Mouse (Mus musculus): ENCODE results near the gene Tpm1. TPM values are rescaled to one million over a fixed set of nuclear protein-coding genes. Genes with fewer than 3 reads are reported as not detected.

The Tpm1 gene
- polyA plus RNA-seq, 1 experiment from 2014 or later: 695 TPM

DNA sequence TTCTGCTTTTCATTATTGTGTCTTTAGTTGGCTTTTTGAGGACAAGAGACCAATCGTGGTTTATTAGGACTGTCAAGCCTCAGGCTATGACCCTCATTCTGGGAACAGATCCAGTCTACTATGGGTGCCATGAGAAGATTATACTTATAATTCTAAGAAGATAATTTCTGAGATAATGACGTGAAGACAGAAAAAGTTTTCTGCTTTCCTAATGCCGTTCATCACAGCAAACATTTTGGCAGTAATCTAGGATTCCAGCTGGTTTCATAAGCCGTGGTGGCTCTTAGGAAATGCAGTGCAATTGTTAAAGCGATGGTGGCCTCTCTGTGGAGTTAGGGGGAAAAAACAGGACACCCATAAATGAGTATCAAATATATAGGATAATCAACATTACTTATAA, 40.0 kb upstream of the Tpm1 start:
- H3K36me3 ChIP-seq (ENCODE audit: insufficient read depth, low read length): no peaks in the 10 kb centered on the region
- 57% methylated on average over 5 of the region's 5 CpGs for WGBS
- H3K4me1 ChIP-seq (ENCODE audit: insufficient read depth, low read depth, low read length): no peaks in the 10 kb centered on the region
- TF ChIP-seq CTCF (IDR thresholded peaks at IDR 0.05) (no peak), EP300 (IDR thresholded peaks at IDR 0.05) (peak; percentile 78)
- H3K27ac ChIP-seq (ENCODE audit: low read length): no peak overlapping the region
- H3K9me3 ChIP-seq (ENCODE audit: low read length): no peaks in the 10 kb centered on the region
- ATAC-seq: peak; percentile 64
- no peak overlapping the region for H3K9ac ChIP-seq (replicated peaks; ENCODE audit: low read depth)
- DNase-seq (ENCODE audit: low spot score): peak; percentile 86
- no peak overlapping the region for H3K4me3 ChIP-seq (ENCODE audit: low read depth, low read length)
- no peak overlapping the region for H3K4me2 ChIP-seq (replicated peaks; ENCODE audit: low read depth, low read length)
- no peaks in the 10 kb centered on the region for H3K27me3 ChIP-seq (replicated peaks; ENCODE audit: insufficient read depth, low read length)

DNA sequence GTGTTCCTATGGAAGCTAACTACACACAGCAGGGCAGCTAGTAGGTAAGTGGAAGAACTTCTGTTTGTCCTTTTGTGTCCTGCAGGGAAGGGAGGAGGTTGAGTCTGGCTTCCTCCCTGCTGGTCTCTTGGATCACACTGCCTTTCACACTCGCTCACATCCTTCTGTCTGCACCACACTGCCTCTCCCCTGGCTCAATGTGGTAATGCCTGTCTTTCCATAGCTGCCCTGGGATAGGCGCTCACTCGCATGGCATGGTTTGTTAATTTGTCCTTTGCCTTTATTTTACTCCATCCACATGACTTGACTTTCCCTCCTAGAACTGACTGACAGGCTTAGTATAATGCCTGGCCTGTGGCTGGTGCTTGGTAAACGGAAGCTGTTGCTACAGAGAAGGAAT, 34.6 kb upstream of the Tpm1 start:
- no peaks in the 10 kb centered on the region for H3K36me3 ChIP-seq (ENCODE audit: insufficient read depth, low read length)
- no peaks in the 10 kb centered on the region for H3K9me3 ChIP-seq (ENCODE audit: low read length)
- H3K9ac ChIP-seq (replicated peaks; ENCODE audit: low read depth): no peak overlapping the region
- WGBS: 50% methylated on average over 4 of the region's 4 CpGs
- H3K27ac ChIP-seq (ENCODE audit: low read length): no peak overlapping the region
- H3K4me1 ChIP-seq (ENCODE audit: insufficient read depth, low read depth, low read length): no peaks in the 10 kb centered on the region
- H3K4me2 ChIP-seq (replicated peaks; ENCODE audit: low read depth, low read length): no peak overlapping the region
- H3K27me3 ChIP-seq (replicated peaks; ENCODE audit: insufficient read depth, low read length): no peaks in the 10 kb centered on the region
- no peak overlapping the region for H3K4me3 ChIP-seq (ENCODE audit: low read depth, low read length)
- no peak for DNase-seq (ENCODE audit: low spot score)
- ATAC-seq: no peak
- TF ChIP-seq EP300 (IDR thresholded peaks at IDR 0.05): no peak

DNA sequence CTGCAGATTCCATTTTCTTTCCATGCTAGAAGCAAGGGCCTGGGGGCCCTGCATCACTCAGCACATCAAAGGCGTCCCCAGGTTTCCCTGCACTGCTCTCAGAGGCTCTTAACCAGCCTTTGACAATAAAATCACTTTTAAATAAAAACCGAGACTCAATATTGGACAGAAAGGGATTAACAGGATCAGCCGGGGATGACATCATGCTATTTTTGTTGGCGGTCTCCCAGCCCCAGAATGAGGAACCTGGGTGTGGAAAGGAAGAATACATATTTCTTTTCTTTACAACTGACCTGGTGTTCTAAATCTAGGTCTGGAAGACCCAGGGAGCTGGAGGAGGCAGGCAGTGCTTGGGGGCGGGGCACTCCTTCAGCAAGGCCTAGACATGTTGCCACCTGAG, 32.5 kb upstream of the Tpm1 start:
- no peak for TF ChIP-seq CTCF (IDR thresholded peaks at IDR 0.05)
- TF ChIP-seq EP300 (IDR thresholded peaks at IDR 0.05): no peak
- Histone ChIP-seq H3K9ac (replicated peaks; ENCODE audit: low read depth) (no peak overlapping the region), H3K27ac (ENCODE audit: low read length) (no peak overlapping the region), H3K36me3 (ENCODE audit: insufficient read depth, low read length) (no peaks in the 10 kb centered on the region), H3K27me3 (replicated peaks; ENCODE audit: insufficient read depth, low read length) (no peaks in the 10 kb centered on the region), H3K4me2 (replicated peaks; ENCODE audit: low read depth, low read length) (no peak overlapping the region), H3K4me1 (ENCODE audit: insufficient read depth, low read depth, low read length) (no peaks in the 10 kb centered on the region; the same call in 1 of the 2 replicates), H3K4me3 (ENCODE audit: low read depth, low read length) (no peak overlapping the region), H3K9me3 (ENCODE audit: low read length) (no peaks in the 10 kb centered on the region)
- DNase-seq (ENCODE audit: low spot score): no peak
- no peak for ATAC-seq
- WGBS: 61% methylated on average over 5 of the region's 5 CpGs

DNA sequence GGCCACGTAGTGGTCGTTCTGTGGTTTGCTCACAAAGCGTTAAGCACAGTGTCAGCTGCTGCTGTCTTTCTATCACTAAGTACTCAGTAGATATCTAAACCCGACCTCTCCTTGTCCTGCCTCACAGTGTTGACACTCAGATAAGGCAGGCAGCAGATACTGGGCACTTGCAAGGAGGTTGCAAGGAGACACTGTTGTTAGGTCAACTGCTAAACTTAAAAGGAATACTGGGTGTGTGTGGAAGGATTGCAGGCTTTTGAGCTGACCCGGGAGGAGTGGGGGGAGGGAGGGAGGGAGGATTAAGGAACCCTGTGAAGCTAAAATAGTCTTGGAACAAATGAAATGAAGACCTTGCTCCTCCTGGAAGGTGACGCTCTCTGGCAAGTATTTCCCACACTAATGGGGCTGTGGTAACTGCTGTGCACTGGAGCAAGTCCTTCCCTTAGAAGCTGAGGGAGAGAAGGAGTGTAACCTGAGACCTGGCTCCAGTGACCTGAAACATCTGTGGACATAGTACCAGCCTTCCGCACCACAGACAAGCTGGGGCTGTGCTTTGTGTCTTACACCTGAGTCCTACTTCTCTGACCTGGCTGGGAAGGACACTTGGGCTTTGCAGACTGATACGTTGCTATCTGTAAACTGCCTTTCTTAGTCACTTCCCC, 28.6 kb upstream of the Tpm1 start:
- TF ChIP-seq EP300 (IDR thresholded peaks at IDR 0.05) (no peak), CTCF (IDR thresholded peaks at IDR 0.05) (peak; percentile 8; the same call in 1 of the 2 replicates)
- no peak overlapping the region for H3K9ac ChIP-seq (replicated peaks; ENCODE audit: low read depth)
- peak; percentile 33 for ATAC-seq
- no peak overlapping the region for H3K4me3 ChIP-seq (ENCODE audit: low read depth, low read length)
- 13% methylated on average over 8 of the region's 8 CpGs for WGBS
- H3K9me3 ChIP-seq (ENCODE audit: low read length): no peaks in the 10 kb centered on the region
- no peaks in the 10 kb centered on the region for H3K27me3 ChIP-seq (replicated peaks; ENCODE audit: insufficient read depth, low read length)
- DNase-seq (ENCODE audit: low spot score): peak; percentile 18
- H3K4me2 ChIP-seq (replicated peaks; ENCODE audit: low read depth, low read length): no peak overlapping the region
- no peaks in the 10 kb centered on the region; the same call in 1 of the 2 replicates for H3K4me1 ChIP-seq (ENCODE audit: insufficient read depth, low read depth, low read length)
- no peaks in the 10 kb centered on the region for H3K36me3 ChIP-seq (ENCODE audit: insufficient read depth, low read length)
- no peak overlapping the region for H3K27ac ChIP-seq (ENCODE audit: low read length)

DNA sequence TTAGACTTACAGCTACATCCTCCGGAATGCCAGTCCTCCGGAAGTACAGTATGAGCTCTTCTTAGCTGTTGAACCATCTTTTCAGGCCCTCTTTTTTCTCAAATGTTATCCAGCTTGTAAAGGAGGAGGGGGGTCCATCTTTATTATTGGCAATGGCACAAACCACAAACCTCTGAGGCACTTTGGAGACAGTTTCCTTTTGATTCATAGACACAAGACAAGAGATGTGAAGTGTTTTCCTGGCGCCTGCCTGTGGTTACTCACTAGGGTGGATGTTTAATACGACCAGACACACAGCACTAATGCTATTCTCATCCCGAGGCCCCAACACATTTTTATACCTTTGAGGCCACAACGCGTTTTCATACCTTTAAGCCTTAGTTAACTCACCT, 28.1 kb upstream of the Tpm1 start:
- DNase-seq (ENCODE audit: low spot score) (no peak), ATAC-seq (no peak)
- TF ChIP-seq CTCF (IDR thresholded peaks at IDR 0.05) (no peak), EP300 (IDR thresholded peaks at IDR 0.05) (no peak)
- H3K4me1 ChIP-seq (ENCODE audit: insufficient read depth, low read depth, low read length): no peaks in the 10 kb centered on the region; the same call in 1 of the 2 replicates
- H3K27me3 ChIP-seq (replicated peaks; ENCODE audit: insufficient read depth, low read length): no peaks in the 10 kb centered on the region
- no peak overlapping the region for H3K4me2 ChIP-seq (replicated peaks; ENCODE audit: low read depth, low read length)
- no peak overlapping the region for H3K27ac ChIP-seq (ENCODE audit: low read length)
- H3K36me3 ChIP-seq (ENCODE audit: insufficient read depth, low read length): no peaks in the 10 kb centered on the region
- no peak overlapping the region for H3K4me3 ChIP-seq (ENCODE audit: low read depth, low read length)
- no peak overlapping the region for H3K9ac ChIP-seq (replicated peaks; ENCODE audit: low read depth)
- 36% methylated on average over 7 of the region's 7 CpGs for WGBS
- H3K9me3 ChIP-seq (ENCODE audit: low read length): no peaks in the 10 kb centered on the region

DNA sequence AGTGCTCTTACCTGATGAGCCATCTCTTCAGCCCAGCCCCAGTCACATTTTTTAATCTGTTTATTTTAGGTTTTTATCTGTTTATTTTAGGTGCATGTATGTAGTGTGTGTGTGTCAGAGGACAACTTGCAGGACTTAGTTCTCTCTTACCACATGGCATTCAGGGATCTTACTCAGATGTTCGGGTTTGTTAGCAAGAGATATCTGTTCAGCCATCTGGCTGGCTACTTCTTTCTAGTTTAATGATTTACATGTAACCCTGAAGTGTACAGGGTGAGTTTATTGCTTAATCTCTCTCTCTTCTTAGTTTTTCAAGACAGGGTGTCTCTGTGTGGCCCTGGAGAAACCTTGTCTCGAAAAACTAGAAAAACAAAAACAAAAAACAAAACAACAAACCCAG, 23.0 kb upstream of the Tpm1 start:
- WGBS: 24% methylated on average over 2 of the region's 2 CpGs
- no peaks in the 10 kb centered on the region for H3K27me3 ChIP-seq (replicated peaks; ENCODE audit: insufficient read depth, low read length)
- DNase-seq (ENCODE audit: low spot score) (no peak), ATAC-seq (no peak)
- H3K4me3 ChIP-seq (ENCODE audit: low read depth, low read length): no peak overlapping the region
- no peaks in the 10 kb centered on the region for H3K36me3 ChIP-seq (ENCODE audit: insufficient read depth, low read length)
- H3K4me1 ChIP-seq (ENCODE audit: insufficient read depth, low read depth, low read length): no peaks in the 10 kb centered on the region
- H3K9ac ChIP-seq (replicated peaks; ENCODE audit: low read depth): no peak overlapping the region
- H3K4me2 ChIP-seq (replicated peaks; ENCODE audit: low read depth, low read length): no peak overlapping the region
- no peak for TF ChIP-seq CTCF (IDR thresholded peaks at IDR 0.05)
- no peak for TF ChIP-seq EP300 (IDR thresholded peaks at IDR 0.05)
- H3K9me3 ChIP-seq (ENCODE audit: low read length): no peaks in the 10 kb centered on the region
- no peak overlapping the region for H3K27ac ChIP-seq (ENCODE audit: low read length)

DNA sequence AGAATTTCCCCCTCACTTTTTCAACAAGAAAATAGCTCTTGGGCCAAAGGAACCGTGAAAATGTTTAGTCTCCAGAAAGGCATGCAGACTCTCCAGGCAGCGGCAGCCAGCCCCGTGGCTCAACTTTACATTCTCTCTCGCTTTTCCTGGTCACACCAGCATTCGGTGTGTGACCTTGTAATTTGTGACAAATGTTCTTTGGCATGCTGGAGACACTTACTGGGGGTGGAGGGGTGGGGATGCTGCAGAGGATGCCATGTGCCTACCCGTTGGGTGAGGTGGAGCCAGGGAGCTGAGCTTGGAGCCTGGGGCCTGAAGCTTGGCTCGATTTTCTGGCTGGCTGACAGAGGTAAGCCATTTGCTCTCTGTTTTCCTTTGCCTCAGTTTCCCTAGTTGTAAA, 22.4 kb upstream of the Tpm1 start:
- 18% methylated on average over 7 of the region's 7 CpGs for whole genome bisulfite sequencing
- Histone ChIP-seq H3K4me1 (ENCODE audit: insufficient read depth, low read depth, low read length) (no peaks in the 10 kb centered on the region), H3K27ac (ENCODE audit: low read length) (no peak overlapping the region), H3K4me2 (replicated peaks; ENCODE audit: low read depth, low read length) (no peak overlapping the region), H3K9ac (replicated peaks; ENCODE audit: low read depth) (no peak overlapping the region), H3K36me3 (ENCODE audit: insufficient read depth, low read length) (no peaks in the 10 kb centered on the region), H3K9me3 (ENCODE audit: low read length) (no peaks in the 10 kb centered on the region), H3K27me3 (replicated peaks; ENCODE audit: insufficient read depth, low read length) (no peaks in the 10 kb centered on the region), H3K4me3 (ENCODE audit: low read depth, low read length) (no peak overlapping the region)
- no peak for TF ChIP-seq CTCF (IDR thresholded peaks at IDR 0.05)
- TF ChIP-seq EP300 (IDR thresholded peaks at IDR 0.05): no peak
- DNase-seq (ENCODE audit: low spot score) (peak; percentile 8), ATAC-seq (no peak)
